Mouse (Mus musculus): Measurements from ENCODE around the gene Gm20388. TPM values are rescaled to one million over a fixed set of nuclear protein-coding genes. Genes with fewer than 3 reads are reported as not detected.
"Not testable (repeated sequence)": the region's sequence is repeated elsewhere in the genome, so short reads cannot be mapped to it uniquely, and the experiment has no call there.

The Gm20388 gene
- total RNA-seq, 2 experiments from 2014 or later, result 11.4 to 18.1 TPM

DNA sequence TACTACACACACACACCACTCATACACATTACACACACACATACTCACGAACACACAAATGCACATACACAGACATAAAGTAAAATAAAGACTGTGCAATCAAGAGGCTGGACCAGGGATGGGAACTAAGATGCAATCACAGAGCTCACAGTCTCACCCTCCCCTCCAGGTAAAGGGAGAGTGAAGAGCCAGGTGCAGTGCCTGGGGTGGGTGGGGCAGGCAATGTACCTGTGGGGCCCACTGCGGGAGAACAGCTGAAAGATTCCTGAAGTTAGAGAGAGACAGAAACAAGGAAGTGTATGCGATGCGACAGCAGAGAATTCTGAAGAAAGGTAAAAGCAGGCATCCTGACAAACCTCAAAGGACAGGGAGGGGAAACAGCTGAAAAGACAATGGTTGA is 3884.1 kb downstream of the Gm20388 start:
- no peak for ATAC-seq (replicated peaks; ENCODE audit: low FRiP score, low TSS enrichment, poor library complexity, severe bottlenecking)

DNA sequence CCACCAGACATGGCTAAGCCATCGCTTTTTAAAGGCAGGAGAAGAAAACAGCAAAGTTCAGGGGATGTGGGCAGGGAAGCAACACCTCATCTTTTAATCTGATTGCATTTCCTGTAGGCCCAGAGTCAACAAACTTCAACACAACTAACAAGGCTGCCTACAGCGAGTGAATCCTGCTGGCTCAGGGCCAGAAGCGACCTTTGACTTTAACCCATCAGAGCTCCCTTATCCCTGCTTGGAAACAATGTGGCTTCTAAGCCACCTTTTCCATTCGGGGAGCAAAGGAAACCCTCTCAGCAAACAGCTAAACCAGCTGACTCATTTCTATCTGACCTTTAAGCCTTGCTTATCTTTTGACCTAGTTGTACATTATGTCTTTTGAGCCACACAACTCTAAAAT is 3886.1 kb downstream of the Gm20388 start:
- ATAC-seq (replicated peaks; ENCODE audit: low FRiP score, low TSS enrichment, poor library complexity, severe bottlenecking), result no peak

DNA sequence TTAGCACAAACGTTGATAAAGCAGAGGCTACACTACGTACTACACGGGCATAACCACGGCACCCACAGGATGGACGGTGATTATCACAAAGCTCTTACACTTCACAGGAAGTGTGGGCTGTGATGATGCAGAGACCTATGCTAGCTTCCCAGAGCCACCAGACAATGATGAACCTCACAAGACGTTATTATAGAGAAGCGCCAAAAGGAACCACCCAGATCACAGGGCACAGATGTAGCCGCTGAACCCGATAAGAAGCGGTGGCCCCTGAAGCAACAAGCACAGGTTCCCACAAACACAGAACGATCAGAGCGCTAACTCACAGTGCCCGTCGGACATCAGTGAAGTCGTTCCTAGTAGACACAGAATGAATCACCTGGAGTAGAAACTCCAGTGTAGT is 3887.3 kb downstream of the Gm20388 start:
- peak; percentile 97 for ATAC-seq (replicated peaks; ENCODE audit: low FRiP score, low TSS enrichment, poor library complexity, severe bottlenecking)

DNA sequence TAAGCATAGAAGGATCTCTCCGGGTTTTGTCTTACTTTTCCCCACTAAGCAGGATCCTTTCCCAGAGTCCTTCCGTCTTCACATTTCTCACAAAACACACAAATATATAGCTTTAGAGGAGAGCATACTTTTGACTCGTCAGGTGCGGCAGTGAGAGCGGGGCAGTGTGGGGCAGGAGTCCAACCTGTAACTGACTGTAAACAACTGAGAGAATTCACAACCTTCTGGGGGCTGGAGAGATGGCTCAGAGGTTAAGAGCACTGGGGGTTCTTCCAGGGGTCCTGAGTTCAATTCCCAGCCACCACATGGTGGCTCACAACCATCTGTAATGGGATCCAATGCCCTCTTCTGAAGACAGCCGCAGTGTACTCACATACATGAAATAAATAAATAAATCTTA is 3888.8 kb downstream of the Gm20388 start:
- ATAC-seq (replicated peaks; ENCODE audit: low FRiP score, low TSS enrichment, poor library complexity, severe bottlenecking), result no peak

DNA sequence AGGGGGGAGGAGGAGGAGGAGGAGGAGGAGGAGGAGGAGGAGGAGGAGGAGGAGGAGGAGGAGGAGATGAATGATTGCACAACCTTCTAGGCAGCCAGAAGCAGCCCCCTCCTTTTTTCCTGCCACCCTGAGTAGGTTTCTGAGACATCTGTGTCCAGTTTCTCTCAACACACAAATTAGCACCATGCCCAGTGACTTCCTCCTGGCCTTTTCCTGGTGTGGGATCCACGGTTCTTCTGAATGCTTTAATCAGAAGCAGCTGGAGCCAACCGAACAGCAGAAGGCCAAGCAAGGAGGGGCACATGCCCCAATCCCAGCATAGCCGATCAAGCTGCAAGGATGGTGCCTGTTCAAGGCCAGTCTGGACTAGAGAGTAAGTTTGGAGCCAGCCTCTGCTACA is 3889.2 kb downstream of the Gm20388 start:
- no peak for ATAC-seq (replicated peaks; ENCODE audit: low FRiP score, low TSS enrichment, poor library complexity, severe bottlenecking)

DNA sequence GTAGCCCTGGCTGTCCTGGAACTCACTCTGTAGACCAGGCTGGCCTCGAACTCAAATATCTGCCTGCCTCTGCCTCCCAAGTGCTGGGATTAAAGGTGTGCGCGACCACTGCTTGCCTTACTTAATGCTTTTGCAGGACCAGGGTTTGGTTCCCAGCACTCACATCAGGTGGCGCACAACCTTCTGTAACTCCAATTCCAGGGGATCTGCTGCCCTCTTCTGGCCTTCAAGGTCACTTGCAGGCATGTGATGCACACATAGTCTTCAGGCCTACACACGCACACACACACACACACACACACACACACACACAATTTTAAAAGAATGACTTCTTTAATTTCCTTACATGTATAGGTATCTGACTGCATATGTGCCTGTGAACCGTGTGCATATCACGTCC is 3890.2 kb downstream of the Gm20388 start:
- ATAC-seq (replicated peaks; ENCODE audit: low FRiP score, low TSS enrichment, poor library complexity, severe bottlenecking), result no peak

DNA sequence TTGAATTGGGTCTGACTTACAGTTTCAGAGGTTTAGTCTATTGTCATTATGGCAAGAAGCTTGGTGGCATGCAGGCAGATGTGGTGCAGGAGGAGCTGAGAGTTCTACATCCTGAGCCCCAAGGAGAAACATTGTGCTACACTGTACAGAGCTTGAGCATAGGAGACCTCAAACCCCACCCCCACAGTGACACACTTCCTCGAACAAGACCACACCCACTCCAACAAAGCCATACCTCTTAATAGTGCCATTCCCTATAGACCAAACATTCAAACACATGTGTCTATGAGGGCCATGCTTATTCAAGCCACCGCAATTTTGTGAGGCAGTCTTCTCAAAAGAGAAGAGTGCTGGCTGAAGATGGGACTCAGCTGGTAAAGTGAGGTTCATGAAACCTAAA is 3890.9 kb downstream of the Gm20388 start:
- no peak for ATAC-seq (replicated peaks; ENCODE audit: low FRiP score, low TSS enrichment, poor library complexity, severe bottlenecking)

DNA sequence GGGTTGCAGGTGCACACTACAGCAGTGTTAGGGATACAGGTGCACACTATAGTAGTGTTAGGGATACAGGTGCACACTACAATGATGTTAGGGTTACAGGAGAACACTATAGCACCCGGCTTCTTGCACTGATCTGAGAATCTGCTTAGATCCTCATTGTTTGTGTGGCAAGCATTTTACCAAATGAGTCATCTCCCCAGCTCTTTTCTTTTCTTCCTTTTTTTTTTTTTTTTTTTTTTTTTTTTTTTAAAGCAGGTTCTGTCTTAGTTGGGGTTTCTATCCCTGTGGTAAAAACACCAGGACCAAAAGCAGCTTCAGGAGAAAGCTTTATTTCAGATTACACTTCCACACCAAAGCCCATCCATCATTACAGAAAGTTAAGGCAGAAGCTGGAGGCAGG is 3893.0 kb downstream of the Gm20388 start:
- ATAC-seq (replicated peaks; ENCODE audit: low FRiP score, low TSS enrichment, poor library complexity, severe bottlenecking), result no peak

DNA sequence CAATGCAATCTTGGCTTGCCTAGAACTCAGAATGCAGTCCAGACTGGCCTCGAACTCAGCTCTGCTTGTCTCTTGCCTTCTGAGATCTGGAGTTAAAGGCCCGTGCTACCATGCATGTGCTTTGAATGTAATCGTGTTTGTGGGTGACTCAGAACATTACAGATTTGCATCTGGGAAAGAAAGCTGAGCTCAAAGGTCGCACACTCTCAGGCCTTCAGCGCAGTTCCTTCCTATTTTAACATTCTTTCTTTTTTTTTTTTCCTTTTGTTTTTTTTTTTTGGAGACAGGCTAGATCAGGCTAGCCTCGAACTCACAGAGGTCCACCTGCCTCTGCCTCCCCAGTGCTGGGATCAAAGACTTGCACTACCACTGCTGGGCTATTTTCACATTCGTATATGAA is 3893.9 kb downstream of the Gm20388 start:
- no peak for ATAC-seq (replicated peaks; ENCODE audit: low FRiP score, low TSS enrichment, poor library complexity, severe bottlenecking)

DNA sequence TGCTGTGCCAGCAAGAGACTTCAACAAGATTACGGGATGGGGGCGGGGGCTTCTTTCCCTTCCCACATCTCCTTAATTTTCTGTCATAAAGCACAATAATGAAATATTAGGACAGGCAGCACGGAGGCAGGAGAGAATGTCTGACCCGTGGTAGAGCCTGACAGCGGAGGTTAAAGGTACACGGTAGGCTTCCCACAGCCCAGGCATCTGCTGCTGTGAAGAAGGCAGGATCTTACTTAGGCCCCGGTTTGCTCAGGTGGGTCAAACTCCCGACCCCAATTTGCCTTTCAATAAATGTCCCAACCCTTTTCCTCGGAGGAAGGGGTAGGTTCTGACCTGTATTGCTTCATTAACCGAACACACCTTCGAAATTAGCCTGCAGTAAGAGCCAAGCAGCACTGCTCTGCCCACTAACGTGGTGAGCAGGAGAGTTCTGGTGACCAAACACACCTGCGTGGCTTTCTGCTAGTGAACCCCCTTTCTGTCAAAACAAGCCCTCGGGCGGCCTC is 3894.6 kb downstream of the Gm20388 start:
- peak; percentile 5; the same call in 1 of the 2 replicates for ATAC-seq (replicated peaks; ENCODE audit: low FRiP score, low TSS enrichment, poor library complexity, severe bottlenecking)

DNA sequence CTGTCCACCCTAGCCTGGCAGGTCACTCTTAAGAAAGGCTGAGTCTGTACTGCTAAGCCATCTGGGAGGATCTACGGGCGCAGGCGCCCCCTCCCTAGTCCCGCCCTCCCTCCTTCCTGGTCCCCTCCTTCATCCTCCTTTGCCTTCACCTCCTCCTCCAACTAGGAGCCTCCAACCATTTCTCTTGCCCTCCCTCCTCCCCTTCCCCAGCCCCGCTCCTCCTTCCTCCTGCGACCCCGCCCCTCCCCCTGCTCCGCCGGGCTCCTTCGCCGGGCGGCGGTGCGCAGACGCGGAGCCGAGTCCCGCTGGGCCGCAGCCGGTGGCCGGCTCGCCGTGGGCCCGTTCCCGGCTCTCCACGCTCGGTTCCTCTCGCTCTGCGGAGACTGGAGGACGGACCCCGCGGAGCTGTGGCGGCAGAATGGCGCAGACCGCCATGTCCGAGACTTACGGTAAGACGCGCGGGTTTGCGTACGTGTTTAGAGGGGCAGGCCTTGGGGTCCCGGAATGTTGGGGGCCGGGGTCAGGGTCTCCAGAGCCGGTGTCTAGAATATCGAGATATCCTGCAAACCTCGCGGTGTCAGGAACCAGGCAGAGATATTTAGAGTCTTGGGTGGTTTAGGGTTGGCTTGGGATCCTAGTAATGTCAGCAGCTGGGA is 3895.2 kb downstream of the Gm20388 start, which contains the start of gene Rab4a:
Gene Rab4a (plus strand): TSS at position 268 of the 656 bp plus-strand sequence.
- ATAC-seq (replicated peaks; ENCODE audit: low FRiP score, low TSS enrichment, poor library complexity, severe bottlenecking), result peak; percentile 36

DNA sequence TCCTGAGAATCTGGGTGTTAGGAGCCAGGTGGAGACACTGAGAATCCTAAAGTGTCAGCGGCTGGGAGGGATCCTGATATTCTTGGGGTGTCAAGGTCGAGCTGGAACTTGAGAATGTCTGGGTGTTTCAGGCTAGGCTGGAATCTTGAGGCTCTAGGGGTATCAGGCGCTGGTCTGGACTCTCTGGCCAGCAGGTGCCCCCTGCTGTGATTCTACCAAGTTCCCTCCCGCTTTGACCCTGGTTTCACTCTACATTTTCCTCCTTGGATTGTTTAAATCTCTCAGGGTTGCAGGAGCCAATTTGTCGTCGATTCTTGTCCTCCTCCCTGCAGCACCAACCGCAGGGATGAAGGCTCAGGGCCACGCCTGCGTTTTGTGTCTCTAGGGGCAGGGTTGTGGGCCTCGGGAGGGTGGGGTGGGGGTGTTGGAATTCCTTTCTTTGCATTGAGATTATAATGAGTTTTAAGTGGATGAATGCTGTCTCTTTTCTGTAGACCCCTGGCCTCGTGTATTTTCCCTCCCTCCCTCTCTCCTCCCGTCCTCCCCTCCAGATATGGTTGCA is 3895.8 kb downstream of the Gm20388 start:
- ATAC-seq (replicated peaks; ENCODE audit: low FRiP score, low TSS enrichment, poor library complexity, severe bottlenecking), result no peak

DNA sequence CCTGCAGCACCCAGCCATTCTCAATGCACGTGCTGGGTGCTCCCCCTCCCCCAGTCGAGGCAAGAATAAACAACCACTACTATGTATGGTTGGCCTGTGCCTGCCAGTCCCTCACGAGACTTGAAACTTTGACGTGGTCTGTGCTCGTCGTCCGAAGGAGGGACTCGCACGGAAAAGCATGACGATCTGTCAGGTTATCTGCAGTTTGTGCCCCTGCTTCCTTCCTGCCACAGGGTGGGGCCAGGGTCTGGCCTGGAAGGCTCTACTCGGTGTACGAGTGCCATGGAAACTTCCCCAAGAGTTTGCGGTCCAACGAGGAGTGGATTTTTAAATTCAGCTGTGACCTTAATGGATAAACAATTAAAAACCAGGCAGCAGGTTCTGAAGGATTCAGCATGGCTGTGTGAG is 3896.4 kb downstream of the Gm20388 start:
- peak; percentile 84 for ATAC-seq (replicated peaks; ENCODE audit: low FRiP score, low TSS enrichment, poor library complexity, severe bottlenecking)

DNA sequence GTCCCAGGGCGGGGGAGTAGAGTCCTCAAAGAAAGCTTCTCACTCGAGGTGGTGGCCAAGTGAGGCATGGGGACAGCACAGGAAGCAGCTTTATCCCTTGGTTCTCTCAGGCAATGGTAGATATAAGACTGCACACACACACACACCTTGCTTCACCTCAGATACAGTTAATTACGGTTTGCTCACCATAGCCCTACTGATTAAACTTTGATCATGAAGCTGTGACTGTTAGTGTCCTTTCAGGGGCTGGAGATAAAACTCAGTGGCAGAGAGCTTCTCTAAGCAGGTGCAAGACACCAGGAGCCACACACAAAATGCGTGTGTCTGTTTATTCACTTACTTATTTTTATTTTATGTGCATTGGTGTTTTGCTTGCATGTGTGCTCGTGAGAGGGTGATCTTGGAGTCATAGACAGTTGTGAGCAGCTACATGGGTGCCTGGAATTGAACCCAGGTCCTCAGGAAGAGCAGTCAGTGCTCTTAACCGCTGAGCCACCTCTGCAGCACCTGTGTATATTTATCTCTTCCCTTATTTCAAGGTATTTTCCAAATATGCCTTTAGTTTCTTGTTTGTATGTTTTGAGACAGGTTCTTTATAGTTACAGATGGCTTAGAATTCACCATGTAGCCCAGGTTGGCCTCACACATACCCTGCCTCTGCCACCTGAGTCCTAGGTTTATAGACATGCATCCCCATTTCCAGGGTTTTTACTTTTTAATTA is 3897.4 kb downstream of the Gm20388 start:
- ATAC-seq (replicated peaks; ENCODE audit: low FRiP score, low TSS enrichment, poor library complexity, severe bottlenecking), result peak; percentile 45

DNA sequence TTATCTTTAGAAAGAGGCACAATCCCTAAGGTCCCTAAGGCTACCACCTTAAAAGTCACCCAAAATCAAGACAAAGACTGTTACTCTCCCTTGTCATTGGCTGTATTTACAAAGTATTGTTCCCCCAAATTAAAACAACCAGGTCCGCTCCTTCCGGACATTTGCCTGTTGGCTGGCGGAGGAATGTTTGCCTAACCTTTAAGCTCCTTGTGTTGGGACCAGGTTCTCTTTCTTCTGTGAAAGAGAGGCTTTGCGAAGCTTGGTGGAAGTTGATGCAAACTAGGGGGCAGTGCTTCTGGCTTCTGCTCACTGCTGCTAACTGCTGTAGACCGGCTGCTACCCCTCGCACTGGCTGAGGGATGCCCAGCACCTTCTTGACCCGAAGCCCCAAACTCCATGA is 3898.0 kb downstream of the Gm20388 start:
- no peak for ATAC-seq (replicated peaks; ENCODE audit: low FRiP score, low TSS enrichment, poor library complexity, severe bottlenecking)

DNA sequence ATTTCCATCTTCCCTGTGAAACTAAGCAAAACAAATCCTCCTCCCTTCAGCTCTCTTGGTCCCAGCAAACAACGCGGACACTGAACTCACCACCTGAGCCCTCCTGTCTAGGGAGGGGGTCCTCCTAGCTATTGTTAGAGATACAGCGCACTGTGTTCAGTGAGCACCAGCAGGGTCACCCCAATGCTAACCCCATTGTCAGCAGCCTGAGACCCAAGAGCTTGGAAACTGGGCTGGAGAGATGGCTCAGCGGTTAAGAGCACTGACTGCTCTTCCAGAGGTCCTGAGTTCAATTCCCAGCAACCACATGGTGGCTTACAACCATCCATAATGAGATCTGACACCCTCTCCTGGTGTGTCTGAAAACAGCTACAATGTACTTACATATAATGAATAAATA is 3898.7 kb downstream of the Gm20388 start:
- not testable (repeated sequence) for ATAC-seq (replicated peaks; ENCODE audit: low FRiP score, low TSS enrichment, poor library complexity, severe bottlenecking)

DNA sequence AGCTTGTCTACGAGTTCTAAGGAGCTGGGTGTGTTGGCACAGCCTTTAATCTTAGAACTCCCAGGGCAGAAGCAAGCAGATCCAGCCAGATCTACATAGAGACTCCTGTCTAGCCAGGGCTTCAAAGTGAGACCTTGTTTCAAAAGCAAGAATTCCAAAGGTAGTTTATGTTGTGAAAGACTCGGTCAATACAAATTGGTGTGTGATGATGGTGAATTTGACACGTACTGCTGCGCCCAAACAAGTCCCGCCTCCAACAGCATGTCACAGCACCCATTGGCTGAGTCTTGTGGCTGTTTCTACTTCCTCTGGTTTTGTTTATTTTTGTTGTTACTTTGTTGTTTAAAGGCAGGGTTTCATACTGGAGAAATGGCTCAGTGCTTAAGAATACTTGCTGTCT is 3901.6 kb downstream of the Gm20388 start:
- no peak for ATAC-seq (replicated peaks; ENCODE audit: low FRiP score, low TSS enrichment, poor library complexity, severe bottlenecking)

DNA sequence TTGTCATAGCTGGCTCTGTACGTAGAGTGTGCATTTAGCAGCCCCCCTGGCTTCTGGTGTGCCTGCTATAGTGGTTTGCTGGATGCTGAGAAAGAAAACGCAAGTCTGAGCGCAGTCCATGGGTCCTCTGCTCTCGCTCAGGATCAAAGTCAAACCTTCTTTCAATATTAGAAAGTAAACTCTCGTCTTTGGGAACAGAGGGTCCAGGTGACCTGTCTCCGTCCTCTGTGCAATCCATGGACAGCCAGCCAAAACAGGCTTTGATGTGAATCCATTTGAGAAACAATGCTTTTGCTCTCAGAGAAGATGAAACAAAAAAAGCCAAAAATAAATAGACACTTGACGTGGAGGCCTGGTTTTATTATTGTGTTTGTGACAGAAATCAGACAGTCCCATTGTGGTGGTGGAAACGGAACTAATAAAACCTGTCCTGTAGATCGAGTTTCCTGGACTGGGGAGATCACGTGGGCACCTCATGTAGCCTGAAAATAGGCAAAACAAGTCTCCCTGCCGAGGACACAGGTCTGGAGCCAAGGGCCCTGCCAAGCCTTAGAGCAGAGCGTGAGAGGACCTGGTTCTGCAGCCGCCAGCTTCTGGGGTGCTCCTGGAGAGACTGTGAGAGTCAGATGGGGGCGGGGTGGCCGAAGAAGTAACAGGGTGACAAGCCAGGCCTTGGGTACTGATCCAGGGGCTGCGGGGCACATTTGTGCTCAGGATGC is 3902.7 kb downstream of the Gm20388 start:
- ATAC-seq (replicated peaks; ENCODE audit: low FRiP score, low TSS enrichment, poor library complexity, severe bottlenecking), result no peak

DNA sequence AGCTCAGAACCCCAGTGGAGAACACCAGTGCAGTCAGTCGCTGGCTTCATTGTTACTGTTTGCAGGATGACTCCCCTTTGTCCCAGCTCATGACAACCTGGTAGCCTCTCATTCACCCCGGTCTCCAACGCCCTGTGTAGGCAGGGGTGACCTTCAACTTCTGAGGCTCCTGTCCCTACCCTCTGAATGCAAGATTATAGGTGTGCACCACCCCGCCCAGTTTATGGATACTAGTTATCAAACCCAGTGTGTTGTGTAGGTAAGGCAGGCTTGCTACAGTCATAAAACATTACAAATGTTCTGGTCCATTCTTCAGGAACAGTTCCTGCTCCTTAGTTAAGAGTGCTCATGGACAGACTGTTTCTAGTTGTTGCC is 3903.2 kb downstream of the Gm20388 start:
- ATAC-seq (replicated peaks; ENCODE audit: low FRiP score, low TSS enrichment, poor library complexity, severe bottlenecking), result no peak

DNA sequence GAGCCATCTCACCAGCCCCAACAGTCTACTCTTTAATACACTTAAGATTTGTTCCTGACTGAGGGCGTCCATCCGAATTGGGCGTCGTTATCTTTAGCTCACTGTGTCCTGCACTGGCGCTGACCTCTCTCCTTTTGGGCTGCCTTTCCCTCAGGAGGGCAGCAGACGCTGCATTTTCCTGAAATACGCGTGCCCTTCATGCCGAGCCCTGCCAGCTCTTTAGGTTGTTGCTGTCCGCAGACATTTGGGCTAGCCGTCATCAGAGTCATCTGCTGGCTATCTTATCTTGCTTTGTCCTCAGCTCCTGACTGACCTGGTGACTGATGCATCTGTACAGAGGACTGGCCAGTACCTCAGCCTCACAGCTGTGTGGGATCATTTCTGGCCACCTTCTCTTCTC is 3904.7 kb downstream of the Gm20388 start:
- no peak for ATAC-seq (replicated peaks; ENCODE audit: low FRiP score, low TSS enrichment, poor library complexity, severe bottlenecking)

Data from megakaryocyte-erythroid progenitor cell, adult 5-6 weeks (primary cell).